Mouse (Mus musculus): Measurements from ENCODE around the gene Gm4981.
"Not testable (repeated sequence)": the region's sequence is repeated elsewhere in the genome, so short reads cannot be mapped to it uniquely, and the experiment has no call there.

Gene Gm4981

DNA sequence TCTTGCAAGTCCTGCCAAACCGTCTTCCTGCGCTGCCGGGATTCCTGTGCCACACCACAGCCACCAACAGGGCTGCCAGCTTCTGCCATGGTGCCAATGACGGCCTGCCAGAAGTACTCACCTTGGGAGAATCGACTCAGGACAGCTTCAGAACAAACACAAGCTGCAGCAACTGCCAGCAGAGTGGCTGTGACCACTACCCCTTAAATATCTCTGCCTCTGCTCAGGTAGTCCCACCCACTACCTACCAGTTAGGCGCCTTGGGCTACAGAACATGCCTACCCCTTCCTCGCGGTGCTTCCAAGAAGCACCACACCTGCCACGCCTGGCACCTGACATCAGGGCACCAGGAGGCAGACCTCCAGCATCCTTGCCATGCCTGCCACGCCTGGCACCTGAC, at the start of gene Gm4981:
TSS of gene Gm4981 (minus strand) at position 89 of the 400 bp plus-strand sequence.
- in situ Hi-C loops (cut with MboI, MseI), result no loop called here

DNA sequence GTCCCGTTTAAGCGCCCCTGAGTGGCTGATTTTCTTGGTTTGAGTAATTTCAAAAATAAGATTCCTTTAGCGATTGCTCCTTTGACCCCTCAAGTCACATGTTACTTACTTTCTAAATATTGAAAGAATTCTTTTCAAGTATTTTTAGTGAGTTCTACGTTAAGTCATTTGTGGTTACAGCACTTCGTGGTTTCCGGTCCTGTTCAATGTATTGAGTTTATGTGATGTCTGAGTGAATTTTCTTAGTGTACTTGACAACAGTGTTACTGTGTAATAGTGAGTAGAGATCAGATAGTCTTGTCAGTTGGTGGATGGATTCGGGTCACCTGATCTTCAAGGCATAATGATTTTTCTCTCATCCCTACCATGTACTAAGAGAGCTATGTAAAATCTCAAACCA, 45.7 kb upstream of the Gm4981 start:
- in situ Hi-C loops (cut with MboI, MseI), result no loop called here

DNA sequence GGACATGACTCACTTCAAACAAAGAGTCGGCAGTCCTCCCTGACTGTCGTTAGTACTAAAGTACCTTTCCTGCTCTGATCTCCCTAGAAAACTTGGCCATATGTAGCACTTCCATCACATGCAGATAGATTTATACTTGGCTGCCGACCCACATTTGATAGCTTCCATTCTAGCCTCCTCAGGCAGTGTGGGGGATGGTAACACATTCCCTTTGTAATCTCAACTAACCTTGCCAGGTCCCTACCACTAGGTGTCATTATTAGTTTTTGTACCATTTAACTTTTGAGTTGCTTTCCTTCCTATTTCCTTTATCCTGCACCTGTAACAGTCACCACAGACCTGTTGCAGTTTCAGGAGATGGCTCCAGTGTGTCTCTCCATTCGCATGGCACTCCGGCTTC, 22.0 kb upstream of the Gm4981 start:
- in situ Hi-C loops (cut with MboI, MseI), result no loop called here

DNA sequence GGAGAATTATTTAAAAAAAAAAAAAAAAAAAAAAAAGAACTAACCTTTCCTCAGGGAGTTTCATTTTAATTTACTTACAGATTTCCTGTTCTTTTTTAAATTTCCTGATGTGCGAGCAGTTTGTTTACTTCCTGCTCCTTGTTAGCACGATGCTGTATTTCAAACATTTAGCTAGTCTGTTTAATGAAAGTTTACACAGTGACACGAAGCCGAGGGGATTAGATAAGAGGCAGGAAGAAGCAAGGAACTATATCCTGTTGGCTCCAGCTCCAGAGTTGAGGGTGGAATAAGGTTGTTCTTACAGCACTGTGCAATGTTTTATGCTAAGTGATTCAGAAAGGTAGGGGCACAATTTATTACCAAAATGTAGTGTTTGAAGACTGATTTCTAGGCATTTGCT, 19.5 kb upstream of the Gm4981 start:
- in situ Hi-C loops (cut with MboI, MseI), result no loop called here

DNA sequence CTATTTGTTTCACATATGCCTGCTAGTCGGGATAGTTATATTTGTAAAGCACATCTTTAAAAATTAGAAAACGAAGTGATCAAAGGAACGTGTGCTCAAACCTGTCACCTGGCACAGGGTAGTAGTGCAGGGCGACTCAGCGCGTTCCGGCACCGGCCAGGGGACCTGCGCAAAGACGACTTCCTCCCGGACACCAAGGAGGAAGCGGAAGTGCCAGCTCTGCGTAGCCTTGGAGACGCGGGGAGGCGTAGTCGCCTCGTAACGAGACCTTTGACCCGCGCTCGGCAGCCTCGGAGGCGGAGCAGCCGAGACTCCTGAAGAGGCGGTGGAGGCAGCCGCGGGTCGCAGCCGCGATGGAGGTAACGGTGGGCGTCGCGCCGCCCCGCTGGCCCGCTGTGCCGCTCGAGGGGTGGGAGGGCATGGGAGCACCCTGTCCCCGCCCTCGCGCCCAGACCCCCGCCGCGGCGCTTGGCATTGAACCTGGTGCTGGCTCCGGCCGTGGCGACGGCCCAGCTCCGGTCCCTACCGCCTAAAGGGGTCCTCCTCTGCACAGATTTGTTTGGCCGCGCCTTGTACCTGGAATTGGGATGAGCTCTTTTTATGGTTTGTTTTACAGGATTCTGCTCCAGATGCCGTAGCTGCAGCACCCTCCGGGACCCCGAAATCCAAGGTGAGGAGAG, 18.9 kb upstream of the Gm4981 start, which contains the start of gene Gcc2:
TSS of gene Gcc2 (plus strand) at position 285 of the 680 bp plus-strand sequence.
- in situ Hi-C loops (cut with MboI, MseI), result no loop called here

DNA sequence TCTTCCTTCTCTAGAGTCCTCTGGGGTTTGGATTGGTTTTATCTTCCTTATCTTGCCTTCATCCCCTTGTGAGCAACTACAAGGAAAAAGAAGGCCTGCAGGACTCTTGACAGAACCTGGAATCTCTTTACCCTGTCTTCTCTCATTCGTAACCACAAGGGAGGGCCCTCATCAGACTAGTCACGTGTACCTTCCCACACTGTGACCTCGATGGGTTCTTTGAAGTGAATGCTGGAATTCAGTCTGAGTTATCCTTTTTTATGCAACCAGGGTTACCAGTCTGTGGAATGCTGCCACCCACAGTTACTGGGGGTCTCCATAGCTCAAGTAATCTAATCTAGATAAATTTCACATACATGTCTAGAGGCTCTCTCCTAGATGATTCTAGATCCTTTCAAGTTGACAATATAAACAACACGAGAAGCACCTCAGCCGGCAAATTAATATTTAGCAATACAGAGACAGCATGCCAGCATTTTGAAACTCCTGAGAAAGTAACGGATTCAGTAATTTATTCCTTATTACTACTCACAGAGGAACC, 18.2 kb upstream of the Gm4981 start:
- in situ Hi-C loops (cut with MboI, MseI), result no loop called here

DNA sequence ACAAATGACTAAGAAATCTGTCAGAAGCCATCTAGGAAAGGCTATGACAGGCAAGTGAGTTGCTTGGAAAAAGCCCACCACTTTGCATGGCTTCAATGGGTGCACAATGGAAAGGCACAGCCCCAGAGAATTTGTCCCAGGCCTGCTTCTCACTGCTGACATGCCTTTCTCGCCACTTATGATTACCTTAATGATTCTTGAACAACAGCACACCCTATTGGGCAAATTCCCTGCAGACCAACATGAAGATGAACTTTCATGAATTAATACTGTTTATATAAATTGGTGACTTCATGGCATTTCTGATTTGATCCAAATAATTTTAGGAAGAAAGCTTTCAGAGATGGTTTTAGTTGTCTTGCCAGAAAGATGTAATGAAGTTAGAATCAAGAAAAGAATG, 13.0 kb upstream of the Gm4981 start:
- in situ Hi-C loops (cut with MboI, MseI), result no loop called here

DNA sequence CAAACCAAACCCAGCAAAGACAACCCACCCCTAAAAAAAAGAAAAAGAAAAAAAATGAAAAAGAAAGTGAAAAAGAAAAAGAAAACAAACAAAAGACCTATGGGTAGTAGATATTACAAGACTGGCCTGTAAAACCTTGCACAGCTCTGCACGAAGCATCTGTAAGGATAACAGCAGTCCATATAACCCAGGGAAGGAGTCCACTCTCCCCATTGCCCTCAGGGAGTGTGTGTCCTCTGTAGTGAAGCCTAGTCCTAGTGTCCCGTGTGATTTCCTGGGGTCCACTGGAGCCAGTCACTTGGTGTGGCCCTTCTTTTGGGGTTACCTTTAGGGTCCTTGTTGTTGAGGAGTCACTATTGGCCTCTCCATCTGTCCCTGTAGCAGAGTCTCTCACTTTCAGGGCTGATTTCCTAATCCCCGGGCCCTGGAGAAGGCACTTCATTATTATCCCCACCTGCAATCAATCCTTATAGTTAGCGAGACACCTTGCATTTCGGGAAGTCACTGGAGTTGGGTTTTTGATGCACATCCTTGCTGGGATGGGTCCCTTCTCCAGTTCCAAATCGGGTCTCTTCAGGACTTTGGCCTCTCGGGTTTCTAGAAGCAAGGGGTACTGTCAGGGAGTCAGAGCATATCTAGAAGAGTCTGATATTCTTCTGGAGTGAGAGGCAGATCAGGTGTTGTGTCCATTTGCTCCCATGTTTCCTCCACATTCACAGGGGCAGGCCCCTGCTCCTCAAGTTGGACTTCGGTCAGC, 2.7 kb upstream of the Gm4981 start:
- in situ Hi-C loops (cut with MboI, MseI), result not testable (repeated sequence)

DNA sequence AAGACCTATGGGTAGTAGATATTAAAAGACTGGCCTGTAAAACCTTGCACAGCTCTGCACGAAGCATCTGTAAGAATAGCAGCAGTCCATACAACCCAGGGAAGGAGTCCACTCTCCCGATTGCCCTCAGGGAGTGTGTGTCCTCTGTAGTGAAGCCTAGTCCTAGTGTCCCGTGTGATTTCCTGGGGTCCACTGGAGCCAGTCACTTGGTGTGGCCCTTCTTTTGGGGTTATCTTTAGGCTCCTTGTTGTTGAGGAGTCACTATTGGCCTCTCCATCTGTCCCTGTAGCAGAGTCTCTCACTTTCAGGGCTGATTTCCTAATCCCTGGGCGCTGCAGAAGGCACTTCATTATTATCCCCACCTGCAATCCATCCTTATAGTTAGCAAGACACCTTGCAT, 1.5 kb downstream of the Gm4981 start:
- in situ Hi-C loops (cut with MboI, MseI), result not testable (repeated sequence)

DNA sequence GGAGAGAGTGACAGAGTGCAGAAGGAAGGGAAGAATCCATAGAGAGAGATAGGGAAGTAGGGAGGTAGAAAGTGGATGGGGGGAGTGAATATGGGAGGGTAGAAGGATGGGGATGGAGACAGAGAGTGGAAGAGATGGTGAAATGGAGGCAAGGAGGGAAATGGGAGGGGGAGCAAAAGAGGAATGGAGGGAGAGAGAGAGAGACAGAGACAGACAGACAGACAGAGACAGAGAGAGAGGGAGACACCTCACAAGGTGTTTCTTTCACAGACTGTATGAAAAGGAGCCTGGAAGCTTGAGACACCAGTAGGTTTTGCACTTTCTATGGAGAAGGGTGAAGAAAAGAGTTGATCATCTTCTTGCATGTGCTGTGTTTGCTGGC, 2.8 kb downstream of the Gm4981 start:
- in situ Hi-C loops (cut with MboI, MseI), result not testable (repeated sequence)

DNA sequence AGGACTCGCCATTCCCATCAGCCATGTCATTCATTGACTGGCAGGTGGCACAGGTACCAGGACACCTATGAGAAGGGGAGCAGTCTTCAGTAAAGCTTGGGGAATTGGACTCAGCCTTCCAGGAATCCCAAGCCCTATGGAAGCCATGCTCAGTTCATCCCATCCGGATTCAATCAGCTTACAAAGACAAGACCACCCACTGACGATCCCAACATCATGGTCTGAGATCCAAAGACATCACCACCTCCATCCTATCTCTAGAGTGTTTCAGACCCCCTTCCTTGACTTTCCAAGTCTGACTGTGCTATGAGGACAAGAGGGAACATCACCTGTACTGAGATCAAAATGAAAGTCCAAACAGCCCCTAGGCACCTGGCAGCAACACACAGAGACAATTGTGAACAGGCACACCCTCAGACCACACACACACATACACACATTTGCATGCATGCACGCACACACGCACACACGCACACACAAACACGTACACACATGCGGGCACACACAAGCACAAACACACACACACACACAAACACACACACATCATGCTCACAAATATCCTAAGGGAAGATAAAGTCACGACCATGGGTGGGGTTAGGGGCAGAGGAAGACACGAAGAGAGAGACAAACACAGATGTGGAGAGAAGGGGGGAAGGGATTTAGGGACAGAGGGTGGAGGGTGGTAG, 3.3 kb downstream of the Gm4981 start:
- in situ Hi-C loops (cut with MboI, MseI), result not testable (repeated sequence)

DNA sequence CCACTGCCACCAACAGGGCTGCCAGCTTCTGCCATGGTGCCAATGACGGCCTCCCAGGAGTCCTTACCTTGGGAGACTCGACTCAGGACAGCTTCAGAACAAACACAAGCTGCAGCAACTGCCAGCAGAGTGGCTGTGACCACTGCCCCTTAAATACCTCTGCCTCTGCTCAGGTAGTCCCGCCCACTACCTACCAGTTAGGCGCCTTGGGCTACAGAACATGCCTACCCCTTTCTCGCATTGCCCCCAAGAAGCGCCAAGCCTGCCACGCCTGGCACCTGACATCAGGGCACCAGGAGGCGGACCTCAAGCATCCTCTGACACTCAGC, 3.9 kb downstream of the Gm4981 start, which contains the start of gene Duxf3:
TSS of gene Duxf3 (minus strand) at position 35 of the 329 bp plus-strand sequence.
- in situ Hi-C loops (cut with MboI, MseI), result not testable (repeated sequence)

DNA sequence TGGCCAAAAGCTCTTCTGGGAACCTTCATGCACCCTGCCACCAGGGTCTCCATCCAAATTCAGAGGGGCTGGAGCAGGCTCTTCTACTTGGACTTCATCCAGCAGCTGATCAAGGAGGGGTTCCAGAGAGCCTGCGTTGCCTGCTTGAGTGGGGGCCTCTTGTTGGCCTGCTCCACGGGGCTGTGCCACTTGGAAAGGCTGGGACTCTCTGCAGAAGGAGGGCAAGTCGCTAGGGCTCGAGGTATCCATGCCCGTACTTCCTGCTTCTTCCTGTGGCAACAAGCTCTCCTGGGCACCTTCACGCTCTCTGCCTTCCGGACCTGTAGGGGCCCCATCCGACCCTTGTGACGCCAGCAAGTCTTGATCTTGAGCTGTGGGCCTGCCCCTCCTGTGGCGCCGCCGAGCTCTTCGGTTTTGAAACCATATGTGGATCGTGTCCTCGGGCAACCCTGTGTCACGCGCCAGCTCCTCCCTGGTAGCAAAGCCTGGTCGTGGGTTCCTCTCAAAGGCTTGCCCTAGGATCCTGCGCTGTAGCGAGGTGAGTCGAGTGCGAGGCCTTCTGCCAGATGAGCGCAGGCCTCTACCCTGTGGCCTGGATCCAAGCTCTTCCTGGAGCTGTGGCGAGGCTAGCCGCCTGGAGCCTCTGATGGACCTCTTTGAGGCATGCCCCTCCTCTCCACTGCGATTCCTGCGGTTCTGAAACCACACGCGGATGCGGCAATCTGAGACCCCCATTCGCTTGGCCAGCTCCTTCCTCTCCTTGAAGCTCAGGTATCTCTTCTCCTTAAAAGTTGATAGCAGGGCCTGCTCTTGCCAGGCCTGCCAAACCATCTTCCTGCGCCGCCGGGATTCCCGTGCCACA, 4.5 kb downstream of the Gm4981 start:
- in situ Hi-C loops (cut with MboI, MseI), result not testable (repeated sequence)

DNA sequence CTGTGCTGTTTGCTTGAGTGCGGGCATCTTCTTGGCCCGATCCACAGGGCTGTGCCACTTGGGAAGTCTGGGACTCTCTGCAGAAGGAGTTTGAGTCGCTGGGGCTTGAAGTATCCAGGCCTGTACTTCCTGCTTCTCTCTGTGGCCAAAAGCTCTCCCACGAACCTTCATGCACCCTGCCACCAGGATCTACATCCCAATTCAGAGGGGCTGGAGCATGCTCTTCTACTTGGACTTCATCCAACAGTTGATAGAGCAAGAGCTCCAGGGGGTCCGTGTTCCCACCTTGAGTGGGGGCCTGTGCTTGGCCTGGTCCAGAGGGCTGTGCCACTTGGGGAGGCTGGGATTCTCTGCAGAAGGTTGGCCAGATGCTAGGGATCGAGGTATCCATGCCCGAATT, 5.4 kb downstream of the Gm4981 start:
- in situ Hi-C loops (cut with MboI, MseI), result not testable (repeated sequence)

DNA sequence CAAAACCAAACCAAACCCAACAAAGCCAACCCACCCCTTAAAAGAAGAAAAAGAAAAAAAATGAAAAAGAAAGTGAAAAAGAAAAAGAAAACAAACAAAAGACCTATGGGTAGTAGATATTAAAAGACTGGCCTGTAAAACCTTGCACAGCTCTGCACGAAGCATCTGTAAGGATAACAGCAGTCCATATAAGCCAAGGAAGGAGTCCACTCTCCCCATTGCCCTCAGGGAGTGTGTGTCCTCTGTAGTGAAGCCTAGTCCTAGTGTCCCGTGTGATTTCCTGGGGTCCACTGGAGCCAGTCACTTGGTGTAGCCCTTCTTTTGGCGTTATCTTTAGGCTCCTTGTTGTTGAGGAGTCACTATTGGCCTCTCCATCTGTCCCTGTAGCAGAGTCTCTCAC, 6.5 kb downstream of the Gm4981 start:
- in situ Hi-C loops (cut with MboI, MseI), result not testable (repeated sequence)

DNA sequence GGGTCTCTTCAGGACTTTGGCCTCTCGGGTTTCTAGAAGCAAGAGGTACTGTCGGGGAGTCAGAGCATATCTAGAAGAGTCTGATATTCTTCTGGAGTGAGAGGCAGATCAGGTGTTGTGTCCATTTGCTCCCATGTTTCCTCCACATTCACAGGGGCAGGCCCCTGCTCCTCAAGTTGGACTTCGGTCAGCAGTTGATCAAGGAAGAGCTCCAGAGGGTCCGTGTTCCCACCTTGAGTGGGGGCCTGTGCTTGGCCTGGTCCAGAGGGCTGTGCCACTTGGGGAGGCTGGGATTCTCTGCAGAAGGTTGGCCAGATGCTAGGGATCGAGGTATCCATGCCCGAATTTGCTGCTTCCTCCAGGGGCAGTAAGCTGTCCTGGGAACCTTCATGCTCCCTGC, 8.7 kb downstream of the Gm4981 start:
- in situ Hi-C loops (cut with MboI, MseI), result not testable (repeated sequence)

DNA sequence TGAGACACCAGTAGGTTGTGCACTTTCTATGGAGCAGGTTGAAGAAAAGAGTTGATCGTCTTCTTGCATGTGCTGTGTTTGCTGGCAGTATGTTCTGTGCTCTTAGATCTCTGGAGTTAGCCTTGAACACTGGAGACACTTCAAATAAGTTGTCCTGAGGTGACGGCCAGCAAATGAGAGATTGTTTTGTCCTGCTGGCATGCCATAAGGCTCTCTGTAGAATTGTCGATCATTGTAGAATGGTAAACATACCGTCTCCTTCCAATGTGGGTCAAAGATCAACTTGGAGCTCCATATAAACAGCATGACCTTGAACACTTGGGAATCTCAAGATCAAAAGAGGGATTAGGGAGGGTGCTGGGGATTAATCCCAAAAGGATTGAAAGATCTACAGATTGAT, 10.1 kb downstream of the Gm4981 start:
- in situ Hi-C loops (cut with MboI, MseI), result not testable (repeated sequence)

DNA sequence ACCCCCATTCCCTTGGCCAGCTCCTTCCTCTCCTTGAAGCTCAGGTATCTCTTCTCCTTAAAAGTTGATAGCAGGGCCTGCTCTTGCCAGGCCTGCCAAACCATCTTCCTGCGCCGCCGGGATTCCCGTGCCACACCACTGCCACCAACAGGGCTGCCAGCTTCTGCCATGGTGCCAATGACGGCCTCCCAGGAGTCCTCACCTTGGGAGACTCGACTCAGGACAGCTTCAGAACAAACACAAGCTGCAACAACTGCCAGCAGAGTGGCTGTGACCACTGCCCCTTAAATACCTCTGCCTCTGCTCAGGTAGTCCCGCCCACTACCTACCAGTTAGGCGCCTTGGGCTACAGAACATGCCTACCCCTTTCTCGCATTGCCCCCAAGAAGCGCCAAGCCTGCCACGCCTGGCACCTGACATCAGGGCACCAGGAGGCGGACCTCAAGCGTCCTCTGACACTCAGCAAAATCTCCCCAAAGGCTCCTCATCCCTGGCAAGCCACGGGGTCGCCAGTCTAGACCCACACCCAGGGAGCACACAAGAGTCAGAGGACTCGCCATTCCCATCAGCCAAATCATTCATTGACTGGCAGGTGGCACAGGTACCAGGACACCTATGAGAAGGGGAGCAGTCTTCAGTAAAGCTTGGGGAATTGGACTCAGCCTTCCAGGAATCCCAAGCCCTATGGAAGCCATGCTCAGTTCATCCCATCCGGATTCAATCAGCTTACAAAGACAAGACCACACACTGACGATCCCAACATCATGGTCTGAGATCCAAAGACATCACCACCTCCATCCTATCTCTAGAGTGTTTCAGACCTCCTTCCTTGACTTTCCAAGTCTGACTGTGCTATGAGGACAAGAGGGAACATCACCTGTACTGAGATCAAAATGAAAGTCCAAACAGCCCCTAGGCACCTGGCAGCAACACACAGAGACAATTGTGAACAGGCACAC, 11.4 kb downstream of the Gm4981 start, which contains the start of gene AW822073:
TSS of gene AW822073 (minus strand) at position 104 of the 959 bp plus-strand sequence.
- in situ Hi-C loops (cut with MboI, MseI), result loop anchor here (5.0 to 25.0 kb wide), 9 partner anchors 368 to 2013 kb away; no protein-coding TSS in a partner anchor

DNA sequence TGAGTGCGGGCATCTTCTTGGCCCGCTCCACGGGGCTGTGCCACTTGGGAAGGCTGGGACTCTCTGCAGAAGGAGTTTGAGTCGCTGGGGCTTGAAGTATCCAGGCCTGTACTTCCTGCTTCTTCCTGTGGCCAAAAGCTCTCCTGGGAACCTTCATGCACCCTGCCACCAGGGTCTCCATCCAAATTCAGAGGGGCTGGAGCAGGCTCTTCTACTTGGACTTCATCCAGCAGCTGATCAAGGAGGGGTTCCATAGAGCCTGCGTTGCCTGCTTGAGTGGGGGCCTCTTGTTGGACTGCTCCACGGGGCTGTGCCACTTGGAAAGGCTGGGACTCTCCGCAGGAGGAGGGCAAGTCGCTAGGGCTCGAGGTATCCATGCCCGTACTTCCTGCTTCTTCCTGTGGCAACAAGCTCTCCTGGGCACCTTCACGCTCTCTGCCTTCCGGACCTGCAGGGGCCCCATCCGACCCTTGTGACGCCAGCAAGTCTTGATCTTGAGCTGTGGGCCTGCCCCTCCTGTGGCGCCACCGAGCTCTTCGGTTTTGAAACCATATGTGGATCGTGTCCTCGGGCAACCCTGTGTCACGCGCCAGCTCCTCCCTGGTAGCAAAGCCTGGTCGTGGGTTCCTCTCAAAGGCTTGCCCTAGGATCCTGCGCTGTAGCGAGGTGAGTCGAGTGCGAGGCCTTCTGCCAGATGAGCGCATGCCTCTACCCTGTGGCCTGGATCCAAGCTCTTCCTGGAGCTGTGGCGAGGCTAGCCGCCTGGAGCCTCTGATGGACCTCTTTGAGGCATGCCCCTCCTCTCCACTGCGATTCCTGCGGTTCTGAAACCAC, 12.3 kb downstream of the Gm4981 start:
- in situ Hi-C loops (cut with MboI, MseI), result loop anchor here (5.0 to 25.0 kb wide), 9 partner anchors 367 to 2012 kb away; no protein-coding TSS in a partner anchor
